Mouse (Mus musculus) c-Kit-positive CD71-positive TER-119-positive erythroid progenitor cells, embryonic 14.5 days (primary cell): ENCODE results near the gene 1700010B08Rik.
"Not testable (repeated sequence)": the region's sequence is repeated elsewhere in the genome, so short reads cannot be mapped to it uniquely, and the experiment has no call there.

Experiments
- DNase-seq: peaks from one replicate; pipeline ENCODE4 v3.0.0-alpha.2; 2013; ENCODE audit warnings: low spot score

1700010B08Rik gene

GRCm38 (mm10) chr2:173719115-173719514 is at the start of gene 1700010B08Rik:
Gene 1700010B08Rik (plus strand): TSS chr2:173719415.
- not testable (repeated sequence) for DNase-seq

DNA sequence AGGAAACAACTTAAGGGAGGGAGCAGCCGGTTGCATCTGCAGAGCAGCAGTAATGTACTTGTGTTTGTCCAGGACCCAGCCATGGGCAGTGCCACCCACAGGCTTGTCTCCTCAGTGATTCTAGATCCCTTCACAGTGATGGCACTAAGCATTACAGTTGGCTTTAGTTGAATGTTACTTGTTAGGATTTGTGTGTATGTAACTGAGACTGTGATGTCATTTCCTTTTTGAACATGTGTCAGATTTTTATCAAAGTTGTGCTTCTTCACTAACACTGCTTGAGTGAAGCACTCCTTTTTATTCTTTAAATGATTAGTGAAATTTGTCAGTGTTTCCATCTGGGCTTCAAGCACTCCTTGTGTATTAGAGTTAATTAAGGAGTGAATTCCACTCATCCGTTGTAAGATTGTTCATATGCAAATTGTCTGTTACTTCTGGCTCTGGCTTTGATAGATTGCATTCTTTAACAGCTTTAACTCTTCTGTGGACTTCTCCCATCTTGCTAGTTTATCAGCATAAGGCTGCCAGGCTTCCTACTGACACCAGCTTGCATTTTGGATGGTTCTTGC is 46.8 kb upstream of the 1700010B08Rik start:
- DNase-seq: no peak

DNA sequence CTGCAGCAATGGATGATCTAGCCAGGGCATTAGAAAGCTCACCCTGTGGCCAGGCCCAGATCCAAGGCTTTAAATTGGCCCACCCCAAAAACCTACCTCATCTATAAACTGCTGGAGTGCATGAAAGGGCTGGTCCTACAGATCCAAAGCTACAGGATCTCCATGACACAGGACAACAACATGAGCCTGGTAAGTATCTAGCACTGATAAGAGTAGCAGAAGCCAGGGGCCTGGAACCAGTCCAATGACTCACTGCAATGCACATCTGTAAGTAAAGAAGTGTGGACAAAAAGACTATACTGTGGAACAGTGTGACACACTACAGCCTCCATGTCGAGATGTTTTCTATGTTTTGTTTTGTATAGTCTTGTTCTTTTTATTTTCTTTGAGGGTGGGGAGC is 45.7 kb upstream of the 1700010B08Rik start:
- peak; percentile 33 for DNase-seq

DNA sequence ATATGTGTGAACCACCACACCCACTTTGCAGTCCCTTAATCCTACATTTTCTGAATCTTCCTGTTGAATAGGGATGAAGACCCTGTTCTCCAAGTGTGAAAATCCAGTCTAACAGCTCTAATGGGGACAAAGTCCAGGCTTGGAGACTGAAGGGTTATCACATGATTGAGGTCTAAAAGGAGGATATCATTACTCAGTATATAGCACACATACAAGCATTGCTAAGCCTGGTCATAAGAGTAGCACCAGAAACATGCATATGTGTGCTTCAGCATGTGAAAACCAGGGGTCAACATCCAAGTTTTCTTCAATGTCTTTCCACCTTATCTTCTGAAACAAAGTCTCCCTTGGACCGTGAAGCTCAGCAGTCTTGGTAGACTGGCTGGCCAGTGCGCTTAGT is 40.6 kb upstream of the 1700010B08Rik start:
- DNase-seq: no peak

DNA sequence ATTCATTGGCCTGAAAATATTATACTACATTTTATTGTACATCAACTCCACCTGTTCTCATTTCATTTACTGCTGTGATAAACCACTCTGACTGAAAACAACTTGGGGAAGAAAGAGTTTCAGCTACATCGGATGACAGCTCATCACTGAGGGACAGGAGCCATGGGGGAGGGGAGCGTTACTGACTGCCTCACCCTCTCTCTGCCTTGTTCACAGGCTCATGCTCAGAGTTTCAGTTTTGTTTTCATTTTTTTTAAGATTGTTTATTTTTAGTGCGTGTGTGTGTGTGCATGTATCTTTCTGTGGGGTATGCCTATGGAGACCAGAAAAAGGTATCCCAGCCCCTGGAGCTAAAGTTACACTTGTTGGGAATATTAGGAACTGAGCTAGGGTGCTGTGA is 40.0 kb upstream of the 1700010B08Rik start:
- DNase-seq: no peak

DNA sequence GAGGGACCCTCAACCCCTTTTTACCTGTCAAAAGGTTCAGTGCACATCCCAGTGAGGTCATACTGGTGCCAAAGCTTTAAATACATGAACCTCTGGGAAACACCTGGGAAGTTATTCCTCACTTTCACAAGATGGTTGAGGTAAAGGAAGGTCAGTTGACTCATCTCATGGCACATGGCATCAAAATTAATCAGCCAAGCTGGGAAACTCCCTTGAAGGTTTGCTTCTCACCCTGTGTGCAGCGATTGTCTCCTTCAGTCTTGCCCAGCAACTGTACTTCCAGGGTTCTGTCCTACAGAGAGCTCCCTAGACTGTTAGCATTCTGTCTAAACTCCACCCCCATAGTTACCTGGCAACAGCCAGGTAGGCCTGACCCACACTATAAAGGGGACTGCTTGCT is 39.1 kb upstream of the 1700010B08Rik start:
- no peak for DNase-seq

DNA sequence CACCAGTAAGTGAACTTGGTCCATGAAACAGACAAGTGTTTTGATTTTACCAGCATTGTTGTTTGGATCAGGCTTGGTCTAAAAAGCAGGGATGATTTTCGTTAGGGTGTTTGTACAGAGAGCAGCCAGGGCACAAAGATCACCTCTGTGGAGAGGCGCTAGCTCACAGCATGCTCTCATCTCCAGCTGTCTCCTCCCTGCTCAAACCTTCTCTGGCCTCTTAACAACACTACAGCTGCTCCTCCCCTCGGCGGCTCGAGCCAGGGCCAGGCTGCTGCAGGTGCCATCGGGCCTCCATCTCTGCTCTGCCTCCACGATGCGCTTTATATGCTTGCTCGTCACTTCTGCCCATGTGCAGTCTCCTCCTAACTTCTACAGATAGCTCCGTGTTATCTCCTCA is 36.4 kb upstream of the 1700010B08Rik start:
- DNase-seq: no peak

DNA sequence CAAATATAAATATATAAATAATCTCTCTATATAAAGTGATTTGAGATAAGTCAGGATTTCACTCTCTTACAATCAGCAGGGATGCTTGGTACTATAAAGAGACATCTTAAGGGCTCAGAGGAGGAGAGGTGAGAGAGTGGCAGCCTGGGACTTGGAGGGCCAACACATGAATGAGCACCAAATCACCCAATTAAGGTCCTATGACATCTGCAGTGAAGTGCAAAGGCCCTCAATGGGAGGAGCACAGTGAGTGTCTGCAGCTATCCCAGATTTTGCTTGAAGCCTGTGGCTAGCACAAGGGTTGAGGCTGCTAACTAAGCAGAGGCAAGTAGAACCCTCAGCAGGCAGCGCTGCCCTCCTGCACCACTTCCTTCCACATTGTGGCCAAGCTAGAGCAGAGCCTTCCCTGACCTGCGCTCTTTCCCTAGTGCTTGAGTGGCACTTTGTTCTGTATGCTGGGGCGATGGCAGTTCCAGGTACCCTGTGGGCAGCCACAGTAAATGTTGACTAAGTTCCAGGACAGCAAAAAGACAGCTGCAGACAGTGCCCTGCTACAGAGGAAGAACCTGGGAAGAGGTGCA is 33.3 kb upstream of the 1700010B08Rik start:
- DNase-seq: no peak

- no peak for DNase-seq
These were observed 31.9 kb upstream of the 1700010B08Rik start for GRCm38 (mm10) chr2:173687363-173687762.

- DNase-seq: no peak
These were observed 29.4 kb upstream of the 1700010B08Rik start for GRCm38 (mm10) chr2:173689835-173690234.

- DNase-seq: no peak
These were observed 27.5 kb upstream of the 1700010B08Rik start for GRCm38 (mm10) chr2:173691748-173692147.

DNA sequence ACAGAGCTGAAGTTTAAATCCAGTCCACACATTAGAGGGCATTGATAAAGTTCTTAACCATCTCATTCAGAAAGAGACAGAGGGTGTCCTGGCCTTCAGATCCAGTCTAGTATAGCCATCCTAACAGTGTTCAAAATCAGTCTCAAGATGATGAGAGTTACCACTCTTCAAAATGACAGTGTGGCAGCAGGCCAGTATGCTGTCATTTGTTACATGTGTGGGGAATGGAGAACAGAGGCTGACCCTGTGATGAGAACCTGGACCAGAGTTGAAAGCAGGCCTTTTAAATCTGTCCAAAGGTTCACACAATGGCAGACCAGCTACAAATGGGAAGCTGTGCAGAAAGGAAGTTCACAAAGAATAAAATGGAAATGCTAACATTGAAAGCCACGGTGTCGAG is 26.5 kb upstream of the 1700010B08Rik start:
- DNase-seq: no peak

GRCm38 (mm10) chr2:173698850-173699249 is 20.4 kb upstream of the 1700010B08Rik start:
- no peak for DNase-seq

DNA sequence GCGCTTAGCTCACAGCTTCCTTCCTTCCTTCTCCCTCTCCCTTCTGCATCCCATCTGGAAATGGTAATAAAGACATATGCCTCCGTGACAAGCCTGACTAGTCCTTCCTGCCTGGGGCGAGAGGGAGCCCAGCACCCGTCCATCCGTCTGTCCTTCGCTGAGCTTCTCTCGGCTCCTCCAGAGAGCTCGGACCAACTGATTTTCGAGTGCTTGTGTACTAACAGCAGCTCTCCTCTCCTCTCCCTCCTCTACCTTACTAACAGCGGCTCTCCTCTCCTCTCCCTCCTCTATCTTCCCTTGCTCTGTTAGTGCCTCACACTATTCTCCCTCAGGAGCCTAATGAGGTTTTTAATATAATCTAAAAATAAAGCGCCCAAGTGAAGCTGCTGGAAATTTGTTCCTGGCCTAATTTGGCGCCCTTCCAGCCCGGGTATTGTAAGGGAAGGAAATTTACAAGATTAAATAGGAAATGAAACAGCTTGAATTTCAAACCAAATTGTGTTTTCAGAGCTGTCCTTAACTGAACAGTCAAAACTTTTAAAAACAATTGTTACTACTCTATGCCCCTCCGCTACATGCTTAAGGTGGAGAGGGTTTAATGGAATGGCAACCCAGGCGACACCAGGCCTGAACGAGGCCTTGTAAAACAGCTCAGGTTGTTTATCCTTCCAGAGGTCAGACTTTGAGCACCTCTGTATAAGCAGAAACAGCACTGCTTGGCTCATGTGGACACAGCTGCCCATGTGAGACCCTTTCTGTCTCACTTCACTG is 16.9 kb upstream of the 1700010B08Rik start:
- no peak for DNase-seq

DNA sequence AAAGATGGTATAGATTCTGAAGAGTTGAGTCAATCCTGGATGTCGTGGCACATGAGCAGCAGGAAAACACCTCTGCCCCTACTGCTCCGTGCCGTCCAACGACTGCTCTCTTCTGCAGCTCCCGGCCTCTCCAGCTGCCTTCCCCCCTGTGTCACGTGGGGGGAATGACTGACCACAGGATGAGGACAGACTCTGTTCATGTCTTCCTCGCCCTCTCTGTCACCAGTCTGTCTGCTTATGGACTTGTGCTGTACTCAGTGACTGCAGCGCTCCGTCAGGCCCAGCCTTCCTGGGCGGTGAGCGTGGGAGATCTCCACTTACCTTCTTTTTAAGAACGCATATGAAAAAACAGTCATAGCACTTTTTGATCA is 16.4 kb upstream of the 1700010B08Rik start:
- DNase-seq: no peak

- DNase-seq: no peak
These were observed 13.2 kb upstream of the 1700010B08Rik start for GRCm38 (mm10) chr2:173705827-173706551.

DNA sequence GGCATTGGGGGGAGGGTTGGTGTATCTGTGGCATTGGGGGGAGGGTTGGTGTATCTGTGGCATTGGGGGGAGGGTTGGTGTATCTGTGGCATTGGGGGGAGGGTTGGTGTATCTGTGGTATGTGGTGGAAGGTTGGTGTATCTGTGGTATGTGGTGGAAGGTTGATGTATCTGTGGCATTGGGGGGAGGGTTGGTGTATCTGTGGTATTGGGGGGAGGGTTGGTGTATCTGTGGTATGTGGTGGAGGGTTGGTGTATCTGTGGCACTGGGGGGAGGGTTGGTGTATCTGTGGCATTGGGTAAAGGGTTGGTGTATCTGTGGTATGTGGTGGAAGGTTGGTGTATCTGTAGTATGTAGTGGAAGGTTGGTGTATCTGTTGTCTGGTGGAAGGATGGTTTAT is 11.6 kb upstream of the 1700010B08Rik start:
- not testable (repeated sequence) for DNase-seq

DNA sequence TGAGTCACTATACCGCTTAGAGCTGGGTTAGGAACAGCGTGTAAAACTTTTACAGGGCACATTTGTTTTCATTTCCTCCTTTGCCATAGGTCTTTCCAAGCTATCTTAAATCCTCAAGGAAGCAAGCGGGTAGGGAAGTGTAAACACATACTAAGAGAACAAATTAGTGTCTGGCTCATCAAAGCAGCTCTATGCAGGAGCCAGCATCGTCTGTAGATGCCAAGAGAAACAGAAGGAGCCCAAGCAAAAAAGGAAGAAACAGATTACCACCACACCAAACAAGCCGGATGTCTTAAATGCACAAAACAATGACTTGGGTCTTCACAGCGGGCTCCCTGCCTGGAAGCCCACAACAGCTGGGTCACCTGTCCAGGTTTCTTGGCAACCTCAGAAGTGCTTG is 9.0 kb upstream of the 1700010B08Rik start:
- DNase-seq: no peak

DNA sequence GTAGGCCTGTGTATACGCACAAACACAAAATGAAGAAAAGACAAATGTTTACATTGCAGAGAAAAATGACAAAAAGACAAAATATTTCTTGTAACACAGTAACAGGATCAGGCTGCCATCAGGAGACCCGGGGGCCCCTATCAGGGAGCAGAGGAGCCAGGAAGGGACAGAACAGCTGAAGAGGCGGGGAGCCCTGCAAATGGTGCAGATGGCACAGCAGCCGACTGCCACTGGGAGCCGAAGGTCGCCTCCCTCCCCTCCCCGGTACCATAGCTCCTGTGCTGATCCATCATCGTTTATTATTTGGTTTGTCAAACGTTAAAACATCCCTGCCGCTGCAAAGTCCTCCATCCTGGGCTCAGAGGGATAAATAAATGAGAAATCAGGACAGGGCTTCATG is 6.6 kb upstream of the 1700010B08Rik start:
- DNase-seq: no peak

GRCm38 (mm10) chr2:173713241-173713640 is 6.0 kb upstream of the 1700010B08Rik start:
- DNase-seq: no peak

DNA sequence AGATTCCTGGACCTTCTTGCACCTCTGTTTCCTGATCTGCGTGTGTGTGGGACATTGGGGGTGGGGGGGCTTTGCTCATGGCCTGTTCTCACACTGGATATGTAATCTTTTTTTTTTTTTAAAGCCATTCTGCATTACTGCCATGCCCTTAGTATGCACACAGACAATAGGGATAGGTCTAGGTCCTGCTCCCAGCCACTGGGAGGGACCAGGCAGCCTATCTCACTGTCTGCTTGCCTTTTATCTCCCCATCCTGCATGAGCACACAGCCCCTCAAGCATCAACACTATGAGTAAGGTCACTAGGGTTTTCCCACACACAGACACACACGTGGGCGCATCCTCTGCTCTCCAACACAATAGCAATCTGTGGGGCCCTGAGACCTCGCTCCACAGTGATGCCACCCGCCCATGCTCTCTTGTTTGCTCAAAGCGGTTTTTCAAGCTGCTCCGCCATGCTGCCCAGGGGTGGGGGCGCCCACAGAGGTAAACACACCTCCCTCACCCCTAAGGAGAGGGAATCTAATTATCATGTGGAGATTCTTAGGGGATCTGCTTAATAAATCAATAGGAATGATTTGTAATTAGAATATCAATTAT is 4.5 kb upstream of the 1700010B08Rik start:
- no peak for DNase-seq

DNA sequence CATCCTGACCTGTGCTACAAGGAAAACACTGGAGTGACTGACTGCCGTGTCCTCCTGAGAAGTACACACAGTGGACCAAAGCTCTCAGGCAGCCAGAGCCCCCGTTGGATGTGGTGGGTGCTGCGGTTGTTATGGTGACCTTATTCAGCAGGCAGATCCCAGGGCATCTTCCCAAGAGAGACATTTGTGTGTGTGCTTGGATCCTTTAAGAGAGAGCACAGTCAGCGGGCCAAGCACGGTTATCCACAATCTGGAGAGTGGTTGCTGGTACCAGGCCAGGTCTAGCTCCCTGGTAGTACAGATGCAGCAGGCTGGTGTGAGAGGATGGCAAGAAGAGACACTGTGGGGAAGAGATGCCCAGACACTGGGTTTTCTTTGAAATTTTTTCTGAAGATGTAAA is 2.2 kb upstream of the 1700010B08Rik start:
- no peak for DNase-seq
